Mouse (Mus musculus) G1E (cell line): ENCODE results near the gene Lekr1. TPM values are rescaled to one million over a fixed set of nuclear protein-coding genes. Genes with fewer than 3 reads are reported as not detected.

Experiments
- ATAC-seq: 2 replicates; pipeline ENCODE4 v1.8.0; 2016; ENCODE audit warnings: mild to moderate bottlenecking; ENCODE audit not compliant: insufficient number of reproducible peaks, poor library complexity, low FRiP score, severe bottlenecking; ENCODE audit errors: extremely low read depth
- DNase-seq: peaks from one replicate; pipeline ENCODE4 v3.0.0; 2012; ENCODE audit warnings: low spot score
- H3K27me3 ChIP-seq: 2 replicates; pipeline ENCODE4 v1.6.1; 2012; ENCODE audit warnings: mild to moderate bottlenecking, low read length, inconsistent platforms; ENCODE audit not compliant: insufficient read depth
- H3K36me3 ChIP-seq: replicated peaks from 2 replicates; pipeline ENCODE3; 2012; ENCODE audit warnings: mild to moderate bottlenecking, inconsistent platforms
- H3K4me1 ChIP-seq: 2 replicates; pipeline ENCODE4 v1.6.1; 2012; ENCODE audit warnings: low read depth, low read length, inconsistent platforms, mixed read lengths; ENCODE audit not compliant: insufficient read depth
- H3K4me3 ChIP-seq: 2 replicates; pipeline ENCODE4 v1.5.1; 2012; ENCODE audit warnings: low read depth, mild to moderate bottlenecking, inconsistent platforms, low read length, moderate library complexity, mixed read lengths
- H3K9me3 ChIP-seq: replicated peaks from 2 replicates; pipeline ENCODE4 v1.6.1; 2012; ENCODE audit warnings: inconsistent platforms
- CTCF ChIP-seq: IDR thresholded peaks from 2 replicates; pipeline ENCODE4 v1.5.1; 2012; ENCODE audit warnings: low read depth, low read length, inconsistent platforms, mixed read lengths
- GATA1 ChIP-seq: IDR thresholded peaks from 2 replicates; pipeline ENCODE4 v1.6.1; 2012; ENCODE audit warnings: borderline replicate concordance, low read length, inconsistent platforms, mixed read lengths
- GATA2 ChIP-seq: IDR thresholded peaks from 2 replicates; pipeline ENCODE4 v1.6.1; 2012; ENCODE audit warnings: low read depth, low read length, inconsistent platforms, borderline replicate concordance
- POLR2AphosphoS5 ChIP-seq: IDR thresholded peaks from 2 replicates; pipeline ENCODE4 v1.6.1; 2012; ENCODE audit warnings: low read depth, low read length, inconsistent platforms; ENCODE audit not compliant: insufficient replicate concordance
- TAL1 ChIP-seq: conservative IDR thresholded peaks from 2 replicates; pipeline ENCODE4 v1.6.1; 2012; ENCODE audit warnings: low read depth, low read length, inconsistent platforms, mixed read lengths
- polyA plus RNA-seq: library from polyadenylated mRNA; stranded (reverse); fragments of >175 nt; gene quantifications from 2 replicates; pipeline ENCODE4 v1.2.3, GENCODE M21; 2012
- total RNA-seq, 2 experiments: library from RNA; stranded (forward) in 1 of 2; stranded (reverse) in 1 of 2; fragments of 200-1000 nt in 1 of 2; fragments of >200 nt in 1 of 2; fragmentation: Nextera tagmentation in 1 of 2; gene quantifications; 2 replicates each; pipeline ENCODE4 v1.2.3; 2014 to 2017

Gene Lekr1
- total and polyA plus RNA-seq, 3 experiments = 0.11 TPM; not detected in 2

GRCm38 (mm10) chr3:65797345-65798137 is 131.5 kb downstream of the Lekr1 start:
- no peaks in the 10 kb centered on the region for H3K4me1 ChIP-seq
- ATAC-seq (no peak), DNase-seq (no peak)
- no peaks in the 10 kb centered on the region for H3K9me3 ChIP-seq
- no peak overlapping the region for H3K4me3 ChIP-seq
- no peak for TF ChIP-seq CTCF
- TF ChIP-seq GATA2 = no peak
- no peak for TF ChIP-seq TAL1
- TF ChIP-seq GATA1 = no peak
- TF ChIP-seq POLR2AphosphoS5 = no peak
- no peaks in the 10 kb centered on the region for H3K36me3 ChIP-seq
- H3K27me3 ChIP-seq = peaks cover 12% of the 10 kb centered on the region

GRCm38 (mm10) chr3:65800962-65801361 is 134.9 kb downstream of the Lekr1 start:
- no peak for TF ChIP-seq POLR2AphosphoS5
- no peak for TF ChIP-seq TAL1
- no peak for TF ChIP-seq GATA1
- TF ChIP-seq CTCF = no peak
- Histone ChIP-seq H3K4me3 (no peak overlapping the region), H3K27me3 (peaks cover 15% of the 10 kb centered on the region), H3K4me1 (no peaks in the 10 kb centered on the region), H3K36me3 (no peaks in the 10 kb centered on the region), H3K9me3 (no peaks in the 10 kb centered on the region)
- DNase-seq (no peak), ATAC-seq (no peak)

GRCm38 (mm10) chr3:65802185-65802584 is 136.2 kb downstream of the Lekr1 start:
- Histone ChIP-seq H3K4me1 (no peaks in the 10 kb centered on the region), H3K4me3 (no peak overlapping the region), H3K9me3 (no peaks in the 10 kb centered on the region), H3K36me3 (no peaks in the 10 kb centered on the region), H3K27me3 (peaks cover 15% of the 10 kb centered on the region)
- ATAC-seq (no peak), DNase-seq (no peak)
- no peak for TF ChIP-seq TAL1

GRCm38 (mm10) chr3:65802868-65803267 is 136.8 kb downstream of the Lekr1 start:
- H3K9me3 ChIP-seq = no peaks in the 10 kb centered on the region
- TF ChIP-seq GATA1 = no peak
- TF ChIP-seq GATA2 = no peak
- TF ChIP-seq TAL1 = no peak
- no peak for TF ChIP-seq CTCF
- TF ChIP-seq POLR2AphosphoS5 = no peak
- no peak for ATAC-seq
- no peak for DNase-seq
- H3K4me3 ChIP-seq = no peak overlapping the region
- no peaks in the 10 kb centered on the region for H3K4me1 ChIP-seq
- peaks cover 15% of the 10 kb centered on the region for H3K27me3 ChIP-seq
- no peaks in the 10 kb centered on the region for H3K36me3 ChIP-seq

- DNase-seq (no peak), ATAC-seq (no peak)
- no peaks in the 10 kb centered on the region for H3K9me3 ChIP-seq
- no peaks in the 10 kb centered on the region for H3K36me3 ChIP-seq
- no peak overlapping the region for H3K4me3 ChIP-seq
- no peaks in the 10 kb centered on the region for H3K4me1 ChIP-seq
- peaks cover 4% of the 10 kb centered on the region for H3K27me3 ChIP-seq
- no peak for TF ChIP-seq TAL1
- no peak for TF ChIP-seq GATA2
- no peak for TF ChIP-seq CTCF
These were observed 148.9 kb downstream of the Lekr1 start for GRCm38 (mm10) chr3:65814881-65815280.

- Histone ChIP-seq H3K27me3 (peaks cover 4% of the 10 kb centered on the region), H3K36me3 (no peaks in the 10 kb centered on the region), H3K4me3 (peak overlapping the region; percentile 4; the same call in 1 of the 2 replicates), H3K4me1 (no peaks in the 10 kb centered on the region), H3K9me3 (no peaks in the 10 kb centered on the region)
- DNase-seq (no peak), ATAC-seq (no peak)
- TF ChIP-seq GATA2 (no peak), CTCF (0 out of 2 replicates have a peak, but pooled peaks have one; percentile 5), GATA1 (no peak), POLR2AphosphoS5 (no peak), TAL1 (no peak)
These were observed 150.0 kb downstream of the Lekr1 start for GRCm38 (mm10) chr3:65816012-65816411.

- ATAC-seq = no peak
- no peaks in the 10 kb centered on the region for H3K36me3 ChIP-seq
These were observed 152.6 kb downstream of the Lekr1 start for GRCm38 (mm10) chr3:65818597-65818996.

More at GRCm38 (mm10) chr3:65818597-65818996, 152.6 kb downstream of the Lekr1 start:
- Histone ChIP-seq H3K9me3 (no peaks in the 10 kb centered on the region), H3K4me1 (no peaks in the 10 kb centered on the region), H3K4me3 (no peak overlapping the region), H3K27me3 (peaks cover 4% of the 10 kb centered on the region)
- DNase-seq = no peak
- TF ChIP-seq GATA1 (no peak), TAL1 (no peak), GATA2 (no peak), POLR2AphosphoS5 (no peak), CTCF (no peak)
